Mouse (Mus musculus) liver, embryonic 11.5 days (tissue): ENCODE measurements at regions not wholly inside any gene's neighbourhood (a gene's known extent, or its start where the extent isn't known, plus 50 kb on each side); places are given as distances from the start of the nearest gene placed in this dataset.

Experiments
- ATAC-seq: fragments of 200-750 bp; cut with Nextera tagmentation; replicated peaks from 2 replicates; pipeline ENCODE4 v1.8.0; 2017; ENCODE audit warnings: moderate number of reproducible peaks, mild to moderate bottlenecking, moderate TSS enrichment, moderate library complexity; ENCODE audit not compliant: low FRiP score
- DNase-seq: peaks from one replicate; pipeline ENCODE4 v3.0.0-alpha.2; 2017; ENCODE audit warnings: low spot score
- H3K27ac ChIP-seq: fragments of 300-500 bp; sonication (generic); 2 replicates; pipeline ENCODE4 v1.5.1; 2014; ENCODE audit warnings: mild to moderate bottlenecking, low read depth, low read length, control low read depth
- H3K27me3 ChIP-seq: fragments of 300-500 bp; sonication (generic); replicated peaks from 2 replicates; pipeline ENCODE4 v1.6.1; 2014; ENCODE audit warnings: low read length, mixed read lengths; ENCODE audit not compliant: control insufficient read depth, insufficient read depth
- H3K36me3 ChIP-seq: fragments of 300-500 bp; sonication (generic); 2 replicates; pipeline ENCODE4 v1.6.1; 2014; ENCODE audit warnings: mild to moderate bottlenecking, low read length, moderate library complexity, mixed read lengths; ENCODE audit not compliant: control insufficient read depth, insufficient read depth
- H3K4me1 ChIP-seq: fragments of 300-500 bp; sonication (generic); replicated peaks from 2 replicates; pipeline ENCODE4 v1.6.1; 2014; ENCODE audit warnings: low read length, mixed read lengths; ENCODE audit not compliant: control insufficient read depth, insufficient read depth
- H3K4me2 ChIP-seq: fragments of 300-500 bp; sonication (generic); 2 replicates; pipeline ENCODE4 v1.6.1; 2014; ENCODE audit warnings: mild to moderate bottlenecking, control low read depth, moderate library complexity
- H3K4me3 ChIP-seq: fragments of 300-500 bp; sonication (generic); 2 replicates; pipeline ENCODE4 v1.5.1; 2014; ENCODE audit warnings: low read depth, low read length, control low read depth
- H3K9ac ChIP-seq: fragments of 300-500 bp; sonication (generic); 2 replicates; pipeline ENCODE4 v1.6.1; 2014; ENCODE audit warnings: low read depth, low read length, control low read depth
- H3K9me3 ChIP-seq: fragments of 300-500 bp; sonication (generic); 2 replicates; pipeline ENCODE4 v1.6.1; 2016; ENCODE audit warnings: low read length, inconsistent platforms, mixed read lengths; ENCODE audit not compliant: control insufficient read depth
- WGBS: fragments of 180-500 bp; shearing (Covaris S2); extraction: QIAGEN DNeasy Blood & Tissue Kit; methylation state at CpG from one replicate; pipeline ENCODE4 v1.1.7; 2014; 5-methylcytosine and 5-hydroxymethylcytosine counted together

GRCm38 (mm10) chr3:35235772-35236171 is 518.1 kb upstream of the Atp11b start:
- no peaks in the 10 kb centered on the region for H3K4me1 ChIP-seq
- peak; percentile 3 for DNase-seq
- H3K36me3 ChIP-seq: no peaks in the 10 kb centered on the region
- ATAC-seq: no peak
- no peak overlapping the region for H3K27ac ChIP-seq
- H3K4me3 ChIP-seq: no peak overlapping the region
- H3K4me2 ChIP-seq: no peak overlapping the region
- H3K9me3 ChIP-seq: no peaks in the 10 kb centered on the region
- H3K9ac ChIP-seq: no peak overlapping the region
- no peaks in the 10 kb centered on the region for H3K27me3 ChIP-seq
- 70% methylated on average over 5 of the region's 5 CpGs for WGBS

GRCm38 (mm10) chr3:35237342-35237741 is 516.6 kb upstream of the Atp11b start:
- Histone ChIP-seq H3K27me3 (no peaks in the 10 kb centered on the region), H3K4me2 (no peak overlapping the region), H3K9ac (no peak overlapping the region), H3K9me3 (no peaks in the 10 kb centered on the region), H3K4me1 (no peaks in the 10 kb centered on the region), H3K4me3 (no peak overlapping the region), H3K27ac (no peak overlapping the region), H3K36me3 (no peaks in the 10 kb centered on the region)
- no peak for ATAC-seq
- 80% methylated on average over 6 of the region's 6 CpGs for WGBS
- DNase-seq: peak; percentile 1

- no peaks in the 10 kb centered on the region for H3K4me1 ChIP-seq
- no peak for DNase-seq
- no peaks in the 10 kb centered on the region for H3K9me3 ChIP-seq
- H3K27me3 ChIP-seq: no peaks in the 10 kb centered on the region
- no peak for ATAC-seq
- H3K4me2 ChIP-seq: no peak overlapping the region
- no peak overlapping the region for H3K9ac ChIP-seq
- no peak overlapping the region for H3K27ac ChIP-seq
- no peak overlapping the region for H3K4me3 ChIP-seq
- WGBS: 50% methylated on average over 6 of the region's 6 CpGs
- H3K36me3 ChIP-seq: no peaks in the 10 kb centered on the region
Observed at GRCm38 (mm10) chr3:35242349-35242748, 511.6 kb upstream of the Atp11b start.

GRCm38 (mm10) chr3:35242871-35243529 is 510.9 kb upstream of the Atp11b start:
- Histone ChIP-seq H3K4me1 (no peaks in the 10 kb centered on the region), H3K4me3 (no peak overlapping the region), H3K9ac (no peak overlapping the region), H3K36me3 (no peaks in the 10 kb centered on the region), H3K27me3 (no peaks in the 10 kb centered on the region), H3K27ac (no peak overlapping the region), H3K9me3 (no peaks in the 10 kb centered on the region), H3K4me2 (no peak overlapping the region)
- ATAC-seq: no peak
- WGBS: 66% methylated on average over 10 of the region's 10 CpGs
- DNase-seq: no peak

- Histone ChIP-seq H3K9ac (no peak overlapping the region), H3K4me3 (no peak overlapping the region), H3K27me3 (no peaks in the 10 kb centered on the region), H3K27ac (no peak overlapping the region), H3K4me2 (no peak overlapping the region), H3K9me3 (no peaks in the 10 kb centered on the region), H3K36me3 (no peaks in the 10 kb centered on the region), H3K4me1 (no peaks in the 10 kb centered on the region)
- ATAC-seq (no peak), DNase-seq (no peak)
- 51% methylated on average over 8 of the region's 8 CpGs for WGBS
Observed at GRCm38 (mm10) chr3:35245003-35245402, 508.9 kb upstream of the Atp11b start.

GRCm38 (mm10) chr3:35245946-35246665 is 507.8 kb upstream of the Atp11b start:
- no peaks in the 10 kb centered on the region for H3K9me3 ChIP-seq
- H3K36me3 ChIP-seq: no peaks in the 10 kb centered on the region
- no peak for ATAC-seq
- H3K27me3 ChIP-seq: no peaks in the 10 kb centered on the region
- no peaks in the 10 kb centered on the region for H3K4me1 ChIP-seq
- DNase-seq: no peak
- H3K4me3 ChIP-seq: no peak overlapping the region
- 79% methylated on average over 10 of the region's 10 CpGs for WGBS
- H3K4me2 ChIP-seq: no peak overlapping the region
- no peak overlapping the region for H3K27ac ChIP-seq
- no peak overlapping the region for H3K9ac ChIP-seq

- H3K27ac ChIP-seq: no peak overlapping the region
- 72% methylated on average over 10 of the region's 10 CpGs for whole genome bisulfite sequencing
- no peak overlapping the region for H3K4me3 ChIP-seq
- no peaks in the 10 kb centered on the region for H3K9me3 ChIP-seq
- no peak for DNase-seq
- no peak for ATAC-seq
- H3K27me3 ChIP-seq: no peaks in the 10 kb centered on the region
- H3K36me3 ChIP-seq: no peaks in the 10 kb centered on the region
- no peaks in the 10 kb centered on the region for H3K4me1 ChIP-seq
- H3K9ac ChIP-seq: no peak overlapping the region
- H3K4me2 ChIP-seq: no peak overlapping the region
Observed at GRCm38 (mm10) chr3:35249160-35249559, 504.7 kb upstream of the Atp11b start.

- H3K4me1 ChIP-seq: no peaks in the 10 kb centered on the region
- no peaks in the 10 kb centered on the region for H3K36me3 ChIP-seq
- H3K4me3 ChIP-seq: no peak overlapping the region
- no peak for DNase-seq
- H3K4me2 ChIP-seq: no peak overlapping the region
- no peaks in the 10 kb centered on the region for H3K9me3 ChIP-seq
- H3K27ac ChIP-seq: no peak overlapping the region
- H3K27me3 ChIP-seq: no peaks in the 10 kb centered on the region
- 73% methylated on average over 14 of the region's 14 CpGs for WGBS
- no peak overlapping the region for H3K9ac ChIP-seq
- ATAC-seq: no peak
Observed at GRCm38 (mm10) chr3:35250092-35250749, 503.7 kb upstream of the Atp11b start.
